Mouse (Mus musculus): ENCODE results near the gene Emsy. TPM values are rescaled to one million over a fixed set of nuclear protein-coding genes. Genes with fewer than 3 reads are reported as not detected.

The Emsy gene
- polyA plus RNA-seq, 1 experiment from 2014 or later, result 47.6 TPM

DNA sequence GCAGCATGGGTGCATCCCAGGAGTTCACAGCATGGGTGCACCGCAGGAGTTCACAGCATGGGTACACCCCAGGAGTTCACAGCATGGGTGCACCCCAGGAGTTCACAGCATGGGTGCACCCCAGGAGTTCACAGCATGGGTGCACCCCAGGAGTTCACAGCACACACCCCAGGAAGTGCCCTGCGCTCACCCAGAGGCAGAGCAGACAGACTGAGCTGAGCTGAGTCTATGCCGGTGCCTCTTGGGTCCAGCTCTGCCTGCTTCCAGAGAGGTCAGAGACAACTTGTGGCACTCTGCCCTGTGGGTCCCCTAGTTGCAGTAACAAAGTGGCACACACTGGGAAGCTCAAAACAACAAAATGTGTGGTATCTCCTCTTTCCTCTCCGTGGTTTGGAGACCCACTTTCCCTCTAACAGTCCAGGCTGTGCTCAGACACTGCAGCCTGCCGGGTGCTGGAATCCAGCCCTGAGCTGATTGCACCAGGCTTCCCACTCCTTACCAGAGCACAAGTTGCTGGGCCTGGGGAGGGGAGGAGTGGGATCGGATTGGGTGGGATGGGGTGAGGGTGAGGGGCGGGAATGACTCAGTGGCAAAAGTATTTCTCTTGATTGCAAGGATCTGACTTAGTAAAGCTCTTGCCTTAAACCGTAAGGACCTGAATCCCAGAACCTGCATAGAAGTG is 85.6 kb downstream of the Emsy start:
- no peaks in the 10 kb centered on the region for H3K36me3 ChIP-seq (replicated peaks)
- DNase-seq (ENCODE audit: low spot score), result no peak
- H3K4me1 ChIP-seq, result peaks cover 39% of the 10 kb centered on the region
- H3K9me3 ChIP-seq, result no peaks in the 10 kb centered on the region
- 72% methylated on average over 8 of the region's 8 CpGs for WGBS
- H3K27me3 ChIP-seq (replicated peaks; ENCODE audit: low read depth, poor library complexity, severe bottlenecking), result no peaks in the 10 kb centered on the region
- 0 out of 2 replicates have a peak overlapping the region, but pooled peaks have one; percentile 37 for H3K27ac ChIP-seq (replicated peaks)
- H3K4me3 ChIP-seq, result no peak overlapping the region

DNA sequence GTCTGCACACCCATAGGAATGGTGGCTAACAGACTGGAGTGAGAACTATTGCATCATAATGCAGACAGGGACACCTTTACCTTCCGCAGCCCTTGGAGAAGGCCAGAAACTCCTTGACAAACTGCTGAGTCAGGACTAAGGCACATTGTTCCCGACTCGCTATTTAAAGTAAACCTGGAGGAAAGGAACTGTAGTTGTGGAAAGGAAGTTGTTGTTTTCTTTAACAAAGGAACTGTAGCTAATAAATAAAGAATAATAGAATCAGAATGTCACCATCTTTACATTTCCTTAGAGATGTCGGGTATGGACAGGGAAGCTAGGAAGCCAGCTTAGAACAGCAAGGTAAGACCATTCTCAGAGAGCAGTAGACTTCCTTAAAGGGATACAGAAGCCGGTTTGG is 89.5 kb downstream of the Emsy start:
- DNase-seq (ENCODE audit: low spot score), result no peak
- H3K4me1 ChIP-seq, result peaks cover 14% of the 10 kb centered on the region
- H3K27ac ChIP-seq (replicated peaks), result no peak overlapping the region
- H3K27me3 ChIP-seq (replicated peaks; ENCODE audit: low read depth, poor library complexity, severe bottlenecking), result no peaks in the 10 kb centered on the region
- H3K4me3 ChIP-seq, result no peak overlapping the region
- WGBS, result 54% methylated on average over 5 of the region's 5 CpGs
- no peaks in the 10 kb centered on the region for H3K9me3 ChIP-seq
- no peaks in the 10 kb centered on the region for H3K36me3 ChIP-seq (replicated peaks)

DNA sequence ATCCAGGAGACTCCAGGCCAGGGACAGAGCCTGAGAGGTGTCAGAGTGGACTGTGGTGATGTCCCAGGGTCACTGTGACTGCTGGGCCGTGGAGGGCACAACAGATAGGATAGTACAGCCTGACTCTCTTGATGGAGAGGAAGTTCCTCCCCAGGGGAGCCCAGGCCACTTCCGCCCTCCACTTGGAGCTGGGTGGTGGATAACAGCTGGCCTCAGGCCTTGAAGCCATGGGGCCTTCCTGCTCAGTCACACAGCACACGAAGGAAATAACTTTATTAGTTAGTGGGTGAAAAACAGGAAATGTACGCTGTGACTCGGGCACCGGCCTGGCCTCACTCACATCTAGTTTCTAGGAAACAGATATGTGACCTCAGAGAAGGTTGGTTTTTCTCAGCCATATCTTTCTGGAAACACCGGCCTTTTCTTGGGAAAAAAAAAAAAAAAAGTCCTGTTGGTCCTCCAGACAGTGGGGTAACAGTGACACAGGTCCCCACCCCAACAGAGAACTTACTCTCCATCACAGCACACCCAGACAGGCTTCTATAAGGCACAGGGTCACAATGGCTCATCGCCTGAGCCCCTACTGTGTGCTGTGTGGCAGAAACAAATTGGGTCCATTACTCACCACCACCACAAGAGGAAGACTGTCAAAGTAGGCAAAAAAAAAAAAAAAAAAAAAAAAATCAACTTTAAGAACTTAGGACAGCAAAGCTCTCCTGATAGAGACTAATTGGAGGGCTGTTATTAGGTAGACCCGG is 91.8 kb downstream of the Emsy start:
- Histone ChIP-seq H3K4me1 (0 out of 2 replicates have a peak, but pooled peaks cover 2% of the 10 kb centered on the region), H3K9me3 (no peaks in the 10 kb centered on the region), H3K36me3 (replicated peaks) (no peaks in the 10 kb centered on the region), H3K27me3 (replicated peaks; ENCODE audit: low read depth, poor library complexity, severe bottlenecking) (no peaks in the 10 kb centered on the region), H3K4me3 (no peak overlapping the region), H3K27ac (replicated peaks) (no peak overlapping the region; the same call in 1 of the 2 replicates)
- no peak for DNase-seq (ENCODE audit: low spot score)
- WGBS, result 74% methylated on average over 9 of the region's 9 CpGs

DNA sequence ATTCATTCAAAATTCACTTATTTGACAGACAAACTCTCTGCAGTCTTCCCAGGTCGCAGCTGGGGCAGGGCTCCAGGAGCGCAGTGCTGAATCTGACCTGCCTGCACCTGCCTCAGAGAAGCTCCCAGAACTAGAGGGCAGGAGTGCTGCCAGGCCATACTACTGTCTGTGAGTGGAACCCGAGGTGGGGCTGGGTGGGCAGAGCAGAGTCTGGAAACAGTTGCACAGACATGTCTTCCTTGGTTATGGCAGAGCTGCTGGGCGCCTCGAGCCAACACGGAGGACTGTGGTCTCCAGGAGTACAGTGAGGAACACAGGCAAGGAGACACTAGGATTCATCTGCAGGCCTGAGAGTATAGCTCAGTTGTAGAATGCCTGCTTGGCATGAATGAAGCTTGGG is 92.6 kb downstream of the Emsy start:
- Histone ChIP-seq H3K9me3 (no peaks in the 10 kb centered on the region), H3K27ac (replicated peaks) (no peak overlapping the region), H3K36me3 (replicated peaks) (no peaks in the 10 kb centered on the region), H3K4me3 (no peak overlapping the region), H3K27me3 (replicated peaks; ENCODE audit: low read depth, poor library complexity, severe bottlenecking) (no peaks in the 10 kb centered on the region), H3K4me1 (0 out of 2 replicates have a peak, but pooled peaks cover 2% of the 10 kb centered on the region)
- WGBS, result 92% methylated on average over 6 of the region's 6 CpGs
- DNase-seq (ENCODE audit: low spot score), result no peak

DNA sequence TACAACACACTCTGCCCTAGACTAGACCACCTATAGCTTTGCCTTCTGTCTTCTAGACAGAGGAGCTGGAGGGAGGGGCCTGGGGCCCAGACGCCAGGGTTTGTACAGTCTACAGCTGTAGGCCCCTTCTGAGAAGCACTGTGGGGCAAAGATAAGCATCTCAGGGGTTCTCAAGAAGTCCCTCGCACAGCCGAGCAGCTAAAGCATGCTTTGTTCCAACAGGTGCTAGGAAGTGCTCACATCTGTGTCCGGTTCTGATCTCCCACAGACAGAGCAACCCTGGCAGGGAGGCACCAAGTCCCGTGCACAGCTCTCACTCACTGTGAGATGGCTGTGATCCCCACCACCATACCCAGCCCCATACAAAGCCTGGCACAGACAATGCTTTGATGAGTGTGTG is 93.6 kb downstream of the Emsy start:
- H3K4me1 ChIP-seq, result 0 out of 2 replicates have a peak, but pooled peaks cover 6% of the 10 kb centered on the region
- H3K9me3 ChIP-seq, result no peaks in the 10 kb centered on the region
- DNase-seq (ENCODE audit: low spot score), result no peak
- H3K36me3 ChIP-seq (replicated peaks), result no peaks in the 10 kb centered on the region
- 79% methylated on average over 5 of the region's 5 CpGs for WGBS
- no peaks in the 10 kb centered on the region for H3K27me3 ChIP-seq (replicated peaks; ENCODE audit: low read depth, poor library complexity, severe bottlenecking)
- H3K27ac ChIP-seq (replicated peaks), result no peak overlapping the region; the same call in 1 of the 2 replicates
- no peak overlapping the region for H3K4me3 ChIP-seq

DNA sequence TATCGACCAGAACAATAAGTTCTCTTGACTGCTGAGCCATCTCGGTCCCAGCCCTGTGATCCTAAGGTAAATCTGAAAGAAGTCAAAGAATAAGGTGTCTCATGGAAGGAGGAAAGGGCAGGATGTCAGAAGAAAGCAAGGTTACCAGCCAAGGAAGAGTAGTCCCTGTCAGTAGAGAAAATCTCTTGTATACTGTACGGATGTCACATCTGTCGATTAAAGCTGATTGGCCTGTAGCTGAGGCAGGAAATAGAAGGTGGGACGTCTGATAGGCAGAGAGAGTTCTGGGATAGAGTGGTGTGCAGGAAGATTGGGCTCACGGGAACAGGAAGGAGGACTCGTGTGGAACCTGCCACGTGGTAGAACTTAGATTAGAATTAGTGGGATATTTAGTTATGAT is 94.4 kb downstream of the Emsy start:
- 85% methylated on average over 8 of the region's 8 CpGs for WGBS
- Histone ChIP-seq H3K4me3 (no peak overlapping the region), H3K36me3 (replicated peaks) (no peaks in the 10 kb centered on the region), H3K4me1 (0 out of 2 replicates have a peak, but pooled peaks cover 6% of the 10 kb centered on the region), H3K27ac (replicated peaks) (no peak overlapping the region), H3K27me3 (replicated peaks; ENCODE audit: low read depth, poor library complexity, severe bottlenecking) (no peaks in the 10 kb centered on the region), H3K9me3 (no peaks in the 10 kb centered on the region)
- DNase-seq (ENCODE audit: low spot score), result no peak

DNA sequence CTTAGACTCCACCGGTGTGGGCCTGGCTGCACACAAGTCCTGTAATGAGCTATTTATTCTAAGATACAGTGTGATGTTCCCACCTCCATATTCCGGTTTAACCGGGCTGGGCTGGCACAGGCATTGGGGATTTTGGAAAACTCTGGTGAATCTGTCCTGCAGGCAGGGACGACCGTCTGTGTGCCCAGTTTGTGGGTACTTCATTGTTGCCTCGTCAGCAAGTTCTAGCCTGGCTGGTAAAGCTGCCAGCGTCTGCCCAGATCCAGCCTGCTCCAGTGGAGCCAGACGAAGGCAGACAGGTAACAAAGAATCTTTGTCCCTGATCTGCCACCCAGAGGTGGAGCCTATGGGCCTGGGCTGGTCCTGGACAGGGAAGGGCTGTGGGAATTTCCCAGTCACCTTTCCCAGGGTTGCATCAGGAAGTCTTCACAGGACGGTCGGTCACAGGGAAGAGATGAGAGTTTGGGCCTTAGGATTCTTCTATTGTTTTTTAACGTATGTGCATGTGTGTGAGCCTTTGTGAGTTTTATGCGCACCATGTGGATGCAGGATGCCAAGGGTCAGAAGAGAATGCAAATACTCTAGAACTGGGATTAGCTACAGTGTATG is 94.9 kb downstream of the Emsy start:
- Histone ChIP-seq H3K4me1 (0 out of 2 replicates have a peak, but pooled peaks cover 6% of the 10 kb centered on the region), H3K27ac (replicated peaks) (no peak overlapping the region; the same call in 1 of the 2 replicates), H3K4me3 (no peak overlapping the region), H3K36me3 (replicated peaks) (no peaks in the 10 kb centered on the region), H3K9me3 (no peaks in the 10 kb centered on the region), H3K27me3 (replicated peaks; ENCODE audit: low read depth, poor library complexity, severe bottlenecking) (no peaks in the 10 kb centered on the region)
- WGBS, result 80% methylated on average over 12 of the region's 12 CpGs
- no peak for DNase-seq (ENCODE audit: low spot score)

DNA sequence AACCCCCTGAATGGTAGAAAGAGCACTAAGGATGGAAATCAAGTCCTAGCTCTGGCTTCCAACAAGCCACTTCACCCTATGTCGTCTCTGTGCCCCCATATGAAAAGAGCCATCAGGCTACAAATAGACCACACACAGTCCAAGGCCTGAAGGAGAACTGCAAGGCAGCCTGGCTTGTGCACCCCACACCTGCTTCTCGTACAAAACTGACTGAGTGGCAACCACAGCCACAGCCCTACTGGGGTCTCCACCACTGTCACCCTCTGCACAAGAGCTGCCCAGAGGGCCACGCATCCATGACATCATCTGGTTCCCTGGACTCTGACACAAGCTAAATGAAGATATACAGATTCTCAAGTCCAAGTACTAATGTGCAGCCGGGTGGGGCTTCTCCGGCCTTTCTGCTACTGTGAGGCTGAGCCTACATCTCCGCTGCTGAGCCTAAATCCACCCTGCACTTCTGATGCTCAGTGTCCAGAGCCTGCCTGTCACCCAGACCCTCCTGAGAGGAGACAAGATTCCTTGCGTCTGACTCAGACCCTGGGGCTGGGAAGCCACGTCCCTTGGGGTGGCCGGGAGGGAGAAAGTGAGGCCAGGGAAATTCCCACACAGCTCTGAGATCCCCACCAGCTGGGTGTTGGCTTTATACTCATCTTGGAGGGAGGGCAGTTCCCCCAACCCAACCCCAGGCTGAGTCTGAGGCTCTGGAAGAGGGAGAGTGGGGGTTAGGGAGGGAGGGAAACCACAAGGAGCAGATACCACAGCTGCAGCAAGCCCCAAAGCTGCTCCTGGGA is 98.3 kb downstream of the Emsy start:
- no peak for DNase-seq (ENCODE audit: low spot score)
- no peaks in the 10 kb centered on the region for H3K9me3 ChIP-seq
- 0 out of 2 replicates have a peak, but pooled peaks cover 6% of the 10 kb centered on the region for H3K4me1 ChIP-seq
- no peak overlapping the region for H3K4me3 ChIP-seq
- H3K36me3 ChIP-seq (replicated peaks), result no peaks in the 10 kb centered on the region
- no peak overlapping the region for H3K27ac ChIP-seq (replicated peaks)
- 79% methylated on average over 9 of the region's 9 CpGs for WGBS
- H3K27me3 ChIP-seq (replicated peaks; ENCODE audit: low read depth, poor library complexity, severe bottlenecking), result no peaks in the 10 kb centered on the region

DNA sequence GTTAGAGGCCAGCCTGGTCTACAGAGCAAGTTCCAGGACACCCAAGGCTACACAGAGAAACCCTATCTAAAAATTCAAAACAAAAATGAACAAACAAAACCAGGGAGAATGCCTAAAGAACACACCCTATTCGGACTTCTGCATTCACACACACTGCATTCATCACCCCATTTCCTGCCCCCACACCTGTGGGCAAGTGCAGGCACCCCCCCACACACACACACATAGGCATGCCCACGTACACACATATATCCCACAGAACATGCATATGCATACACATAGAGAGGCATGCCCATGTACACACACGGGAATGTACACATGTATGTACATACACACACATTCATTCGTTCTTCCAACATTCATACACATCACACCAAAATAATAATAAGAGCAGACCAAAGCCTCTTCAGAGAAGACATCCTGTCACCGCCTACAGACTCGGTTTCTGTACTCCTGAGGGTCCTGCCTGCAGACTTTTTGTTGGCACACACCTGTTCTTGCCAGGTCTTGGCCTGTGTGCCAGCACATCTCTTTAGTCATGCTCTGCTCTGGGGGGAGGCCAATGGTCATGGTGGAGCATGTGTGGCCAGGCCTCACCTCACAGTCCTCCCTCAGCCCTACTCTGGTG is 99.7 kb downstream of the Emsy start:
- Histone ChIP-seq H3K4me3 (no peak overlapping the region), H3K9me3 (no peaks in the 10 kb centered on the region), H3K4me1 (0 out of 2 replicates have a peak, but pooled peaks cover 4% of the 10 kb centered on the region), H3K27ac (replicated peaks) (no peak overlapping the region), H3K27me3 (replicated peaks; ENCODE audit: low read depth, poor library complexity, severe bottlenecking) (no peaks in the 10 kb centered on the region), H3K36me3 (replicated peaks) (no peaks in the 10 kb centered on the region)
- no peak for DNase-seq (ENCODE audit: low spot score)
- 87% methylated on average over 6 of the region's 6 CpGs for WGBS

DNA sequence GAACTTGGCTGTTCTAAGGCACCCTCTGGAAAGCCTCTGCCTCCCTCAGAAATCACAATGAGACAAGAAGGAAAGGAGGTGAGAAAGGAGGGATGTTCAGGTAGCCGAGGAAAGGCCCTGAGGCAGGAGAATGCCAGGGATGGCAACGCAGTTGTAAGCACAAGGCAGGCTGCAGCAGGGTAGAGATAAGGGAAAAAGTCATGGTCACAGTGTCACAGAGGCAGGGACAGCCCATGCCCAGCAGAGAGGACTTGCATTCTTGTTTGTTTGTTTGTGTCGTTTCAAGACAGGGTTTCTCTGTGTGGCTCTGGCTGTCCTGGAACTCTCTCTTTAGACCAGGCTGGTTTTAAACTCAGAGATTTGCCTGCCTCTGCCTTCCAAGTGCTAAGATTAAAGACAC is 105.5 kb downstream of the Emsy start:
- WGBS, result 71% methylated on average over 3 of the region's 3 CpGs
- DNase-seq (ENCODE audit: low spot score), result no peak
- H3K9me3 ChIP-seq, result no peaks in the 10 kb centered on the region
- no peaks in the 10 kb centered on the region for H3K36me3 ChIP-seq (replicated peaks)
- H3K4me1 ChIP-seq, result peaks cover 13% of the 10 kb centered on the region
- H3K4me3 ChIP-seq, result no peak overlapping the region
- H3K27ac ChIP-seq (replicated peaks), result no peak overlapping the region
- no peaks in the 10 kb centered on the region for H3K27me3 ChIP-seq (replicated peaks; ENCODE audit: low read depth, poor library complexity, severe bottlenecking)

DNA sequence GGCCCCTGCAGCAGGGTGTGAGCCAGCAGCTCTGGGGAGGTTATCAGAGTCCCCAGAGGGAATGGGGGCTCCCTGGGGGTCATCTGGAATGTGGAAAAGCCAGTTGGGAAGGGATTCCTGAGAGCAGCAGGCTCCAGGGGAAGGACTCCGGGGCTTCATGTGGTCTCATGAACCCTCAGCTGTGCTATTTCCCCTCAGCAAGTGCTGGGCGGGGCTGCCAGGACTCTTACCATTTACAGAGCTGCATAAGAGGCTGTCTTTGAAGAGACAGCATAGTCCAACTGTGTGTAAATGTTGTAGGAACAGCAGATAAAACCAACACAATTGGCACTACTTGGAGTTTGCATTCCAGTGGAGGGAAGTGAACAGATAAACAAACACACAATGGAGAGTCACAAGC is 106.0 kb downstream of the Emsy start:
- 51% methylated on average over 2 of the region's 2 CpGs for WGBS
- Histone ChIP-seq H3K4me1 (peaks cover 13% of the 10 kb centered on the region), H3K4me3 (no peak overlapping the region), H3K36me3 (replicated peaks) (no peaks in the 10 kb centered on the region), H3K27me3 (replicated peaks; ENCODE audit: low read depth, poor library complexity, severe bottlenecking) (no peaks in the 10 kb centered on the region), H3K9me3 (no peaks in the 10 kb centered on the region), H3K27ac (replicated peaks) (no peak overlapping the region)
- no peak for DNase-seq (ENCODE audit: low spot score)

DNA sequence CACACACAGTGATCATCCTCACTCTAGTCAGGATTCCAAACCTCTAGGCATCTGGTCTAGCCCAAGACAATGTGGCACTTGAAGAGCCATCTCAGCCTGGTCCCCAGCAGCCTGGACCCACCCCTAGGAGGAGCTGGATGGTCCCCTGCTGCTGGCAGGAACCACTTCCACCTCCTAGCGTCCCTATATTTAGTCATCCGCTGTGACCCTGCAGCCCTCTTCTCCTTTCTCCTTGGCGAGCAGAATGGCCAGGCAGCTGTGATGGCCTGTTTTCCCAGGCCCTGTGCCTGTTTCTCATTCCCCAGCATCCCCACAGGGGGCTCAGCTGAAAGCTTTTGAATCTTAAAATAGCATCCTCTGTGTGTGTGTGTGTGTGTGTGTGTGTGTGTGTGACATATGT is 107.7 kb downstream of the Emsy start:
- 44% methylated on average over 3 of the region's 3 CpGs for WGBS
- Histone ChIP-seq H3K27ac (replicated peaks) (no peak overlapping the region), H3K4me3 (no peak overlapping the region), H3K4me1 (peaks cover 22% of the 10 kb centered on the region), H3K9me3 (no peaks in the 10 kb centered on the region), H3K36me3 (replicated peaks) (no peaks in the 10 kb centered on the region), H3K27me3 (replicated peaks; ENCODE audit: low read depth, poor library complexity, severe bottlenecking) (no peaks in the 10 kb centered on the region)
- no peak for DNase-seq (ENCODE audit: low spot score)
